Mouse (Mus musculus) heart, embryonic 16.5 days (tissue): ENCODE measurements around the gene Phf2. TPM values are rescaled to one million over a fixed set of nuclear protein-coding genes. Genes with fewer than 3 reads are reported as not detected.
"Not testable (repeated sequence)": the region's sequence is repeated elsewhere in the genome, so short reads cannot be mapped to it uniquely, and the experiment has no call there.

Experiments
- ATAC-seq: fragments of 200-750 bp; cut with Nextera tagmentation; replicated peaks from 2 replicates; pipeline ENCODE4 v1.8.0; 2017; ENCODE audit warnings: moderate number of reproducible peaks; ENCODE audit not compliant: insufficient read depth, low FRiP score; ENCODE audit errors: extremely low read depth
- H3K27ac ChIP-seq: fragments of 300-500 bp; sonication (generic); 2 replicates; pipeline ENCODE4 v1.5.1; 2014; ENCODE audit warnings: mild to moderate bottlenecking, low read length, control low read depth, moderate library complexity
- H3K27me3 ChIP-seq: fragments of 300-500 bp; sonication (generic); 2 replicates; pipeline ENCODE4 v1.6.1; 2014; ENCODE audit warnings: low read length, mixed read lengths; ENCODE audit not compliant: control insufficient read depth, insufficient read depth
- H3K36me3 ChIP-seq: fragments of 300-500 bp; sonication (generic); 2 replicates; pipeline ENCODE4 v1.6.1; 2014; ENCODE audit not compliant: control insufficient read depth, insufficient read depth
- H3K4me1 ChIP-seq: fragments of 300-500 bp; sonication (generic); 2 replicates; pipeline ENCODE4 v1.6.1; 2014; ENCODE audit warnings: low read length, mixed read lengths; ENCODE audit not compliant: control insufficient read depth, insufficient read depth
- H3K4me2 ChIP-seq: fragments of 300-500 bp; sonication (generic); 2 replicates; pipeline ENCODE4 v1.6.1; 2014; ENCODE audit warnings: low read depth, mild to moderate bottlenecking, control low read depth, low read length
- H3K4me3 ChIP-seq: fragments of 300-500 bp; sonication (generic); 2 replicates; pipeline ENCODE4 v1.5.1; 2014; ENCODE audit warnings: mild to moderate bottlenecking, control low read depth, low read length
- H3K9ac ChIP-seq: fragments of 300-500 bp; sonication (generic); 2 replicates; pipeline ENCODE4 v1.6.1; 2014; ENCODE audit warnings: low read length, control low read depth
- H3K9me3 ChIP-seq: fragments of 300-500 bp; sonication (generic); replicated peaks from 2 replicates; pipeline ENCODE4 v1.6.1; 2016; ENCODE audit warnings: low read length; ENCODE audit not compliant: control insufficient read depth
- WGBS: fragments of 180-500 bp; shearing (Covaris S2); extraction: QIAGEN DNeasy Blood & Tissue Kit; methylation state at CpG from one replicate; pipeline ENCODE4 v1.1.7; 2014; 5-methylcytosine and 5-hydroxymethylcytosine counted together
- polyA plus RNA-seq: library from polyadenylated mRNA; unstranded; fragments of >200 nt; fragmentation: Nextera tagmentation; extraction: Ambion mirVana; gene quantifications from 2 replicates; pipeline ENCODE4 v1.2.1, GENCODE M21; 2015

Phf2 gene
- polyA plus RNA-seq, 1 experiment from 2014 or later = 4.4 TPM

- H3K36me3 ChIP-seq = peaks cover 25% of the 10 kb centered on the region
- WGBS = 82% methylated on average over 14 of the region's 14 CpGs
- no peak overlapping the region for H3K27ac ChIP-seq
- H3K4me2 ChIP-seq = no peak overlapping the region
- H3K9ac ChIP-seq = no peak overlapping the region
- H3K9me3 ChIP-seq = no peaks in the 10 kb centered on the region
- H3K4me3 ChIP-seq = no peak overlapping the region
- H3K27me3 ChIP-seq = no peaks in the 10 kb centered on the region
- ATAC-seq = no peak
- H3K4me1 ChIP-seq = no peaks in the 10 kb centered on the region
Measured at GRCm38 (mm10) chr13:48830528-48831250, 40.2 kb downstream of the Phf2 start.

- no peak for ATAC-seq
- H3K27ac ChIP-seq = no peak overlapping the region
- no peak overlapping the region for H3K4me3 ChIP-seq
- 85% methylated on average over 4 of the region's 4 CpGs for WGBS
- peaks cover 34% of the 10 kb centered on the region for H3K36me3 ChIP-seq
- no peak overlapping the region for H3K9ac ChIP-seq
- H3K9me3 ChIP-seq = no peaks in the 10 kb centered on the region
- H3K4me1 ChIP-seq = no peaks in the 10 kb centered on the region
- H3K27me3 ChIP-seq = no peaks in the 10 kb centered on the region
- no peak overlapping the region for H3K4me2 ChIP-seq
Measured at GRCm38 (mm10) chr13:48829780-48830179, 41.1 kb downstream of the Phf2 start.

GRCm38 (mm10) chr13:48822871-48823270 is 48.0 kb downstream of the Phf2 start:
- 91% methylated on average over 9 of the region's 9 CpGs for WGBS

GRCm38 (mm10) chr13:48822288-48822687 is 48.6 kb downstream of the Phf2 start:
- Histone ChIP-seq H3K9ac (no peak overlapping the region), H3K27me3 (no peaks in the 10 kb centered on the region), H3K4me1 (no peaks in the 10 kb centered on the region), H3K27ac (no peak overlapping the region), H3K4me3 (no peak overlapping the region), H3K9me3 (no peaks in the 10 kb centered on the region), H3K36me3 (peaks cover 62% of the 10 kb centered on the region), H3K4me2 (no peak overlapping the region)
- 74% methylated on average over 10 of the region's 10 CpGs for WGBS
- ATAC-seq = no peak

More at GRCm38 (mm10) chr13:48822871-48823270, 48.0 kb downstream of the Phf2 start:
- H3K9ac ChIP-seq = no peak overlapping the region
- no peak overlapping the region for H3K4me2 ChIP-seq
- no peaks in the 10 kb centered on the region for H3K4me1 ChIP-seq
- ATAC-seq = no peak
- H3K27ac ChIP-seq = no peak overlapping the region
- H3K27me3 ChIP-seq = no peaks in the 10 kb centered on the region
- no peak overlapping the region for H3K4me3 ChIP-seq
- peaks cover 62% of the 10 kb centered on the region for H3K36me3 ChIP-seq
- no peaks in the 10 kb centered on the region for H3K9me3 ChIP-seq

GRCm38 (mm10) chr13:48819131-48819530 is 51.8 kb downstream of the Phf2 start:
- Histone ChIP-seq H3K27me3 (no peaks in the 10 kb centered on the region), H3K4me3 (no peak overlapping the region), H3K36me3 (peaks cover 68% of the 10 kb centered on the region), H3K9ac (no peak overlapping the region), H3K4me1 (no peaks in the 10 kb centered on the region), H3K27ac (no peak overlapping the region), H3K9me3 (no peaks in the 10 kb centered on the region), H3K4me2 (no peak overlapping the region)
- 72% methylated on average over 3 of the region's 3 CpGs for WGBS
- ATAC-seq = no peak

- ATAC-seq = no peak
- 92% methylated on average over 1 of the region's 1 CpGs for WGBS
- no peaks in the 10 kb centered on the region for H3K9me3 ChIP-seq
- no peak overlapping the region for H3K27ac ChIP-seq
- no peak overlapping the region for H3K9ac ChIP-seq
- H3K4me3 ChIP-seq = no peak overlapping the region
- H3K4me2 ChIP-seq = no peak overlapping the region
- no peaks in the 10 kb centered on the region for H3K27me3 ChIP-seq
- H3K36me3 ChIP-seq = peaks cover 59% of the 10 kb centered on the region
- peaks cover 7% of the 10 kb centered on the region; the same call in 1 of the 2 replicates for H3K4me1 ChIP-seq
Measured at GRCm38 (mm10) chr13:48814406-48814805, 56.5 kb downstream of the Phf2 start.

GRCm38 (mm10) chr13:48810991-48811390 is 59.9 kb downstream of the Phf2 start:
- Histone ChIP-seq H3K27me3 (no peaks in the 10 kb centered on the region), H3K4me2 (no peak overlapping the region), H3K36me3 (peaks cover 43% of the 10 kb centered on the region), H3K4me1 (peaks cover 7% of the 10 kb centered on the region; the same call in 1 of the 2 replicates), H3K27ac (no peak overlapping the region), H3K9ac (no peak overlapping the region), H3K4me3 (no peak overlapping the region), H3K9me3 (no peaks in the 10 kb centered on the region)
- ATAC-seq = no peak
- WGBS = 79% methylated on average over 9 of the region's 9 CpGs

- H3K9me3 ChIP-seq = no peaks in the 10 kb centered on the region
- H3K9ac ChIP-seq = no peak overlapping the region
- H3K4me2 ChIP-seq = no peak overlapping the region
- WGBS = 76% methylated on average over 7 of the region's 7 CpGs
- no peak overlapping the region for H3K4me3 ChIP-seq
- ATAC-seq = no peak
- peaks cover 41% of the 10 kb centered on the region for H3K36me3 ChIP-seq
- H3K27ac ChIP-seq = no peak overlapping the region
- peaks cover 7% of the 10 kb centered on the region; the same call in 1 of the 2 replicates for H3K4me1 ChIP-seq
- no peaks in the 10 kb centered on the region for H3K27me3 ChIP-seq
Measured at GRCm38 (mm10) chr13:48810274-48810823, 60.6 kb downstream of the Phf2 start.

- not testable (repeated sequence) for H3K9ac ChIP-seq, H3K27me3 ChIP-seq, H3K4me2 ChIP-seq, ATAC-seq, H3K4me1 ChIP-seq, H3K27ac ChIP-seq, H3K4me3 ChIP-seq, H3K9me3 ChIP-seq
- H3K36me3 ChIP-seq = peaks cover 42% of the 10 kb centered on the region
- 84% methylated on average over 4 of the region's 4 CpGs for WGBS
Measured at GRCm38 (mm10) chr13:48809668-48810067, 61.3 kb downstream of the Phf2 start.
